Mouse (Mus musculus) kidney, embryonic 16.5 days (tissue): ENCODE measurements around the gene Nol10. TPM values are rescaled to one million over a fixed set of nuclear protein-coding genes. Genes with fewer than 3 reads are reported as not detected.

ENCODE experiments used
- ATAC-seq: fragments of 200-750 bp; cut with Nextera tagmentation; 2 replicates; pipeline ENCODE4 v1.8.0; 2017; ENCODE audit warnings: moderate TSS enrichment; ENCODE audit not compliant: low FRiP score, low TSS enrichment
- H3K27ac ChIP-seq: fragments of 300-500 bp; sonication (generic); 2 replicates; pipeline ENCODE4 v1.5.1; 2014; ENCODE audit warnings: low read length
- H3K27me3 ChIP-seq: fragments of 300-500 bp; sonication (generic); 2 replicates; pipeline ENCODE4 v1.6.1; 2014; ENCODE audit warnings: low read length, control low read depth, mixed read lengths; ENCODE audit not compliant: insufficient read depth
- H3K36me3 ChIP-seq: fragments of 300-500 bp; sonication (generic); 2 replicates; pipeline ENCODE4 v1.6.1; 2014; ENCODE audit warnings: low read length, control low read depth, mixed read lengths; ENCODE audit not compliant: insufficient read depth
- H3K4me1 ChIP-seq: fragments of 300-500 bp; sonication (generic); 2 replicates; pipeline ENCODE4 v1.6.1; 2014; ENCODE audit warnings: low read length, control low read depth, mixed read lengths; ENCODE audit not compliant: insufficient read depth
- H3K4me2 ChIP-seq: fragments of 300-500 bp; sonication (generic); replicated peaks from 2 replicates; pipeline ENCODE4 v1.6.1; 2014; ENCODE audit warnings: low read depth, low read length
- H3K4me3 ChIP-seq: fragments of 300-500 bp; sonication (generic); 2 replicates; pipeline ENCODE4 v1.5.1; 2014; ENCODE audit warnings: mild to moderate bottlenecking, low read length
- H3K9ac ChIP-seq: fragments of 300-500 bp; sonication (generic); replicated peaks from 2 replicates; pipeline ENCODE4 v1.6.1; 2014; ENCODE audit warnings: low read length
- H3K9me3 ChIP-seq: fragments of 300-500 bp; sonication (generic); 2 replicates; pipeline ENCODE4 v1.6.1; 2016; ENCODE audit warnings: low read length, control low read depth
- whole genome bisulfite sequencing: fragments of 180-500 bp; shearing (Covaris S2); extraction: QIAGEN DNeasy Blood & Tissue Kit; methylation state at CpG from one replicate; pipeline ENCODE4 v1.1.7; 2014; 5-methylcytosine and 5-hydroxymethylcytosine counted together
- polyA plus RNA-seq: library from polyadenylated mRNA; unstranded; fragments of >200 nt; fragmentation: Nextera tagmentation; extraction: Ambion mirVana; gene quantifications from 2 replicates; pipeline ENCODE4 v1.2.1, GENCODE M21; 2015

Nol10 gene
- 24.4 and 26.9 TPM in 2 replicates for polyA plus RNA-seq

DNA sequence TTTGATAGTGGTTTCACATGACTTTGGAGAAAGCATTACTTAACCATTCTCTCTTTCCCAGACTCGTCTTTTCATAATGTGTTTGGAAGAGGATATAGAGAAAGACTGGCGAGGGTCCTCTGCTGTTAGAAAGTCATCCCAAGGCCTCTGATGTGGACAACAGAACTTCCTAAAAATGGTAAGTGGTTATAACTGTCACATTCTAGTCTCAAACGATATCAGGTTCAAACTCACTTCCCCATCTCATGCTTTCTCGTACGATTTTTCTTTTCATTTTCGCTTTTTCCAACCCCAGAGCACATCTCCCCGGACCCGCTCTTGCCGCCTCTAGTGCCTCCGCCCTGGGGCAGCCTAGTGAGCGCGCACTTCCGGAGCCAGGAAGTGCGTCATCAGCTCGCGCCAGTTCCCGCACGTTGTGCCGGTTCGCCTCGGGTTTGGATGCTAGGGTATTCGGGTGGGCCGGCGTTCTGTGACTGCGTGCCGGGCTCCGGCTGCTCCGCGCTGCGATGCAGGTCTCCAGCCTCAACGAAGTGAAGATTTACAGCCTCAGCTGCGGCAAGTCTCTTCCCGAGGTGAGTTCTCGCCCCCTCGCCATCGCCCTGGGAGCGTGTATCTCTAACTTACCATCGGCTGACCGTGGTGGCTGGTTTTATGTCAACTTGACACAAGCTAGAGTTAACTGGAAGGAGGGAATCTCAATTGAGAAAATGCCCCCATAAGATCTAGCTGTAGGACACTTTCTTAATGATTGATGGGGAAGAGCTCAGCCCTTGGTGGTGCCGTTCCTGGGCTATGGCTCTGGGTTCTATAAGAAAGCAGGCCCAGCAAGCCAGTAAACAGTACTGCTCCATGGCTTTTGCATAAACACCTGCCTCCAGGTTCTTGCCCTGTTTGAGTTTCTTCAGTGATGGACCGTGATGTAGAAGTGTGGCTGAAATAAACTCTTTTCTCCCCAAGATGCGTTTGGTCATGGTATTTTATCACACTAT is at the start of gene Nol10:
Nol10 (plus strand) TSS at position 411 of the 989 bp plus-strand sequence.
- no peaks in the 10 kb centered on the region for H3K9me3 ChIP-seq
- peaks cover 10% of the 10 kb centered on the region for H3K4me1 ChIP-seq
- H3K9ac ChIP-seq = peak within 1 kb of the TSS; percentile 77
- H3K4me2 ChIP-seq = peak within 1 kb of the TSS; percentile 74
- peak within 1 kb of the TSS; percentile 66 for H3K4me3 ChIP-seq
- H3K27me3 ChIP-seq = no peaks in the 10 kb centered on the region
- peak; percentile 96 for ATAC-seq
- under 1% methylated on average over 42 of the region's 42 CpGs for WGBS
- peaks cover 7% of the 10 kb centered on the region; the same call in 1 of the 2 replicates for H3K36me3 ChIP-seq
- H3K27ac ChIP-seq = peak within 1 kb of the TSS; percentile 9; the same call in 1 of the 2 replicates

DNA sequence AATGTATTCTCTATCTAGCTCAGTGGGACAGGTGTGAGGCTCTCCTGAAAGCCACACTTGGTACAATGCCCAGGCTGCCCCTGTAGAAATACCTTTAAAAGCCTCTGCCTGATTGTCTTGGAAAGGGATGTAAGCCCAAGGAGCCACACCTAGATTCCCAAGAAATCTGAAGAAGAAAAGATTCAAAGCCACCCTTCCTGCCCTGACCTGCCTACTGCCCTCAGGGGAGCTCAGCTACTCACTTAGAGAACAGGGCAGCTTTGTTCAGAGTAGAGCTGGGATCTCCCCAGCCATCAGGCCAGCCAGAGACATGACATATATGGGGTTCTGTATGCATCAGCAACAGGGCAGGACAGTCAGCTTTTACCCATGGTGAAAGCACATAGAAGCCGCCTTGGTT is 48.4 kb upstream of the Nol10 start:
- no peaks in the 10 kb centered on the region for H3K9me3 ChIP-seq
- H3K4me3 ChIP-seq = no peak overlapping the region
- H3K4me1 ChIP-seq = no peaks in the 10 kb centered on the region
- no peak overlapping the region for H3K9ac ChIP-seq
- 91% methylated on average over 1 of the region's 1 CpGs for WGBS
- no peak overlapping the region for H3K27ac ChIP-seq
- H3K4me2 ChIP-seq = no peak overlapping the region
- ATAC-seq = no peak
- H3K27me3 ChIP-seq = no peaks in the 10 kb centered on the region
- no peaks in the 10 kb centered on the region for H3K36me3 ChIP-seq

DNA sequence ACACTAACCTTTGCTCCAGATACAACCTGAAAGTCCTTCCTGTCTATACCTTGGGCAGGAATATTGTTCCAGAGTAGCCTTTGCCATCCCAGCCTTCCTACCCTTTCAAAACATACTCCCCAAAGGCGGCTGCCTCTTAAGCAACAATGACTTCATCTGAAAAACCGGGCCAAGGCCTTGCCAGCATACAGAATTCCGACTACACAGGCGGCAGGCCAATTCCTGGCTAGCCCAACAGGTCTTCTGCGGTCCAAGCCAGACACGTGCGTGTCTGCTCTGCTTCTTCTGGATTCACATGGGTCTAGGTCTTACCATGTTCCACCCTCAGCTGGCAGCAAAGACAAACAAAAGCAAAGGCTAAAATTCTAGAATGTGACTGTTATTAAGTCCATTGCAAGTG is 42.8 kb upstream of the Nol10 start:
- Histone ChIP-seq H3K9ac (no peak overlapping the region), H3K27me3 (no peaks in the 10 kb centered on the region), H3K36me3 (no peaks in the 10 kb centered on the region), H3K4me1 (no peaks in the 10 kb centered on the region), H3K9me3 (no peaks in the 10 kb centered on the region), H3K4me2 (no peak overlapping the region), H3K27ac (no peak overlapping the region), H3K4me3 (no peak overlapping the region)
- WGBS = 80% methylated on average over 7 of the region's 7 CpGs
- ATAC-seq = no peak

DNA sequence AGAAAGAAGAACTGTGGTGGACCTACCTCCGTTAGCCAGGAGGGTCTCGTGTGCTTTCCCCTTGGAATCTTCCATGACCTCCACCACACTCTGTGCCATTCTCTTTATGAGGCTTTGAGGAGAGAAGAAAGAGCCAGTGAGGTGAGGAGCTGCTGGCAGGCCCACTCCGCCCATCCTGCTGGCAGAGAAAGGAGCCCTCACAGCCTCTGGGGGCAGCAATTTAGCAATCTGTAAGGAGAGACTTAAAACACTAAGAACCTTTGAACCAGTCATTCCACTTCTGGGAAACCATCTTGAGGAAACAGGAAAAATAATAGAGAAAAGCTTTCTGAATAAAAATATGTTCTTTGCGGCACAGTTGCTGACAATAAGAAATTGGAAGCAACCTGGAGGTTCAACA is 40.0 kb upstream of the Nol10 start:
- H3K36me3 ChIP-seq = no peaks in the 10 kb centered on the region
- ATAC-seq = no peak

DNA sequence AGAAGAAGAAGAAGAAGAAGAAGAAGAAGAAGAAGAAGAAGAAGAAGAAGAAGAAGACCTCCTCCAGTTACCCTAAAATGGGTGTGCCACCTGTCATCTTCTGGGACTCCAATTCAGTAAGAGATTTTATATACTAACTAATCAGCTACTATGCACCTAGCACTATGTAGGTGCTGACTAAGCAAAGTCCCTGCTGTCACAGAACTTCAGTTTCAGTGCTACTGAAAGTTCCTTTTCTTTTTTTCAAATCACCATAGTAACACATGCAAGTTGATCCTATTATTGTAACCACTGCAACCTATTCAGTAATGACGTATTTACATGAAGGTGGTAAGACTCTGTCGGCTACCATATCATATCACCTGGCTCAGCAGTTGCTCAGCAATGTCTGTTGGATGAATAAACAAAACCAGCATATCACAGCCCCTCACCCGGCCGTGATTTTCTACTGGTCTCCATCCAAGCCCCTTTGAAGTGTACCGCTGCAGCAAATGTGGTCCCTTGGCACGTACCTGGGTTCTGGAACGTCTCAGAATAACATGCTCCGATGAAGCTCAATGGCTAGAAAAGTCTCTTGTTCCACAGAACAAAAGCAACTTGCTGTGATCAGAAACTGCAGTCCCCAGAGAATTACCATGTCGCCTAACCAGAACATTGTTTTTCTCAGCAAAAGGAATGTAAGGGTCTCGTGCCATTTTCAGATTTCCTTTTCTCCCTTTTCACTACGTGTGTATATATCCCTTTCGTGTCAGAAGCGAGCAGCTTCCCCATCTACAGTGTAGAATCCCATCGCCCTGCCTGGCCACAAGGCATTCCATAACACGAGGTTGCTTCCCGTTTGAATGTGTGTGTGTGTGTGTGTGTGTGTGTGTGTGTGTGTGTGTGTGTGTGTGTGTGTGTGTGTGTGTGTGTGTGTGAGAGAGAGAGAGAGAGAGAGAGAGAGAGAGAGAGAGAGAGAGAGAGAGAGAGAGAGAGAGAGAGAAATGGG is 37.1 kb upstream of the Nol10 start:
- H3K9me3 ChIP-seq = no peaks in the 10 kb centered on the region
- no peak overlapping the region for H3K9ac ChIP-seq
- 65% methylated on average over 16 of the region's 16 CpGs for WGBS
- no peaks in the 10 kb centered on the region for H3K36me3 ChIP-seq
- H3K27ac ChIP-seq = no peak overlapping the region
- no peaks in the 10 kb centered on the region for H3K27me3 ChIP-seq
- H3K4me3 ChIP-seq = no peak overlapping the region
- H3K4me2 ChIP-seq = no peak overlapping the region
- no peaks in the 10 kb centered on the region for H3K4me1 ChIP-seq
- ATAC-seq = no peak

More for the DNA sequence above, 40.0 kb upstream of the Nol10 start:
- H3K27me3 ChIP-seq = no peaks in the 10 kb centered on the region
- WGBS = 42% methylated on average over 4 of the region's 4 CpGs
- H3K4me1 ChIP-seq = no peaks in the 10 kb centered on the region
- no peak overlapping the region for H3K4me2 ChIP-seq
- H3K9ac ChIP-seq = no peak overlapping the region
- no peak overlapping the region for H3K27ac ChIP-seq
- H3K9me3 ChIP-seq = no peaks in the 10 kb centered on the region
- no peak overlapping the region for H3K4me3 ChIP-seq

DNA sequence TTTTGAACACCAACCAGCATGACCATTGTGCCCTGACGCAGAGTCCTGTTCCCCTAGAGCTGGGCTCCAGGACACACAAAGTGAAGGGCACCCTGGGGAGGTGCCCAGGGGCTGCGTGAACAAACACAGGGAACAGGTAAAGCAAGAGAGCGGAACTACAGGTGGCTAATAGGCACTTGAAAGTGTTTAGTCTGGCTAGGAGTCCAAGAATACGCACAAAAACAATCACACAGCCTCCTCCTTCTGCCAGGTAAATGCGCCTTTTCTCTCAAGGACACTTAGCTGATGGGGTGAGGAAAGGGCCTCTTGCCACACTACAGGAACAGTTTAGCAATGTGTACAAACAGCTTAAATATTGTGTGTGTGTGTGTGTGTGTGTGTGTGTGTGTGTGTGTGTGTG is 32.2 kb upstream of the Nol10 start:
- no peaks in the 10 kb centered on the region for H3K4me1 ChIP-seq
- H3K9me3 ChIP-seq = no peaks in the 10 kb centered on the region
- no peak overlapping the region for H3K27ac ChIP-seq
- ATAC-seq = no peak
- H3K9ac ChIP-seq = no peak overlapping the region
- no peak overlapping the region for H3K4me2 ChIP-seq
- no peaks in the 10 kb centered on the region for H3K27me3 ChIP-seq
- no peak overlapping the region for H3K4me3 ChIP-seq
- WGBS = 92% methylated on average over 5 of the region's 5 CpGs
- H3K36me3 ChIP-seq = no peaks in the 10 kb centered on the region

DNA sequence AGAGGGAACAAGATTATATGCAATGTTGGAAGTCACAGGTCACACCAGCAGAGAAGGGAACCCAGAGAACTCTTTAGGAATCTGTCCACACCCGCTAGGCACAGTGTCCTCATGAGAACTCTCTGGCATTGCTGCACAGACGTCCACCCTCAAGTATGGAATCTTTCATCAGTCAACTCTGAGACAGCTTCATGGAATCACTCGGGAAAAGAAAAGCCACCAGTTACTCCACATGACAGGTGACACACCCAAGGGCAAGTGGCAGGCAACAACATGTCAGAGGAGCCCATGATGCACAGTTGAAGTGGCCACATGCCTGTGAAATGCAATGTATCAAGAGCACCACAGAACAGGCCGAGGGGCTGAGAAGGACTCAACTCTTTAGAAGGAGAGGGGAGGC is 30.3 kb upstream of the Nol10 start:
- Histone ChIP-seq H3K4me3 (no peak overlapping the region), H3K4me1 (no peaks in the 10 kb centered on the region), H3K9me3 (no peaks in the 10 kb centered on the region), H3K36me3 (no peaks in the 10 kb centered on the region), H3K9ac (no peak overlapping the region), H3K4me2 (no peak overlapping the region), H3K27me3 (no peaks in the 10 kb centered on the region; the same call in 1 of the 2 replicates), H3K27ac (no peak overlapping the region)
- WGBS = 51% methylated on average over 4 of the region's 4 CpGs
- ATAC-seq = no peak

DNA sequence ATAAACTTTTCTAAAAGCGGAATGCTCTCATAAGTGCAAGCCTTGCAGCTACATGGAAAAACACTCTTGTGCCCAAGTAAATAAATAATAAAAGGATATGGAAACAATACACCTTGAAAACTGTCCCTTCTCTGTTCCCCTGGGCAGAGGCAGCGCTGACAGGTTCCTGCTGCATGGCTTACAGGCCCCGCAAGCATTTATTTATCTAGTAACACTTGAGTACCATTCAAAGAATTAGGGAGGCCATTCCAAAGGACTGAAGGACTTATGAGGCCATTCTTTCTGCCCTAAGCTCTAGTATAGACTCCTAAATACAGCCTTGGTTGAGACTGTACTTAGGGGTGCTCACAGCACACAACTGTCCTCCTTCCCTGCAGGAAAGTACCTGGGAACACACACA is 29.8 kb upstream of the Nol10 start:
- no peaks in the 10 kb centered on the region for H3K4me1 ChIP-seq
- H3K4me2 ChIP-seq = no peak overlapping the region
- WGBS = 52% methylated on average over 3 of the region's 3 CpGs
- H3K36me3 ChIP-seq = no peaks in the 10 kb centered on the region
- H3K27ac ChIP-seq = no peak overlapping the region
- H3K4me3 ChIP-seq = no peak overlapping the region
- ATAC-seq = no peak
- H3K9ac ChIP-seq = no peak overlapping the region
- H3K9me3 ChIP-seq = no peaks in the 10 kb centered on the region
- peaks cover 4% of the 10 kb centered on the region for H3K27me3 ChIP-seq

DNA sequence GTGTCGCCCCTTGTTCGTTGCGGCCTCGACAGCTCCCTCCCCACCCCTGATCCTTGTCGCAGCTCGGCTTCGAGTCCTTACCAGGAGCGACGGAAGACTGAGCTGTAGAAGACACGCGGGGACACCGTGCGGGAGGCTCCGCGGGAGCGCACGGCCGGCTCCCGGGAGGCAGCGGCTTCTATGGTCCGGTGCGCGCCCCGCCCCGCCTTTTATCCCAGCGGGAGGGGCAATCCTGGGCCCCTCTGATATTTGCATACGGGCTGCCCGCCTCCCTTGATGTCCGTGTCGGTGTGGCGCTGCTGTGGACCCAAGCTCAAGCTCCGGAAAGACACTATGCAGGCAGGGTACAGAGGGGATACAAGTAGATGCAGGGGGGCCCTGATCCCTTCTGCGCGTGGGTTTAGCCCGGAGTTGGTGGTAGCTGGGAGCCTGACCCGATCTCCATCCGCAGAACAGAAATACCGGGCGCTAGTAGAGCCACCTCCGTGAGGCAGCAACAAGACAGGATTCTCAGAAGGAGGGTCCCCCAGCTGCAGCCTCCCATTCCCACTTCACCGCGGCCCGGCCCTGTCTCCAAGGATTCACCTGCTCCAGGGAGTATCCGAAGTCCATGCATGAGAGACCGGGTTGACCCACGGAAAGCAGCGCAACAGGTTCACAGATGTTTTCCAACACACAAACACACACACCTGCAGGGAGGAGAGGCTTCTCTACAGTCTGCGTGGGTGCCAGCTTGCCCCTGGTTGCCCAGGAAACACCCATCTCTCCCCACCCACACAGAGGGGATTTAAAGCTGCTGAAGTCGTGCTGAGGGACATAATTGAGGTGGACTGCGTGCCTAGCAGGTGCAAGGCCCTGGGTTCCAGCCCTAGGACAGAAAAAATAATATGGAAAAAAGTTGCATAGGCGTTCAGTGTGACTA is 23.4 kb upstream of the Nol10 start:
- Histone ChIP-seq H3K27me3 (peaks cover 32% of the 10 kb centered on the region), H3K4me1 (peaks cover 12% of the 10 kb centered on the region), H3K9ac (peak overlapping the region; percentile 63), H3K4me3 (peak overlapping the region; percentile 52), H3K4me2 (peak overlapping the region; percentile 87), H3K36me3 (no peaks in the 10 kb centered on the region), H3K27ac (no peak overlapping the region), H3K9me3 (no peaks in the 10 kb centered on the region)
- WGBS = 4% methylated on average over 51 of the region's 51 CpGs
- ATAC-seq = peak; percentile 83
